Mouse (Mus musculus): ENCODE measurements around the gene Gabpb1.

DNA sequence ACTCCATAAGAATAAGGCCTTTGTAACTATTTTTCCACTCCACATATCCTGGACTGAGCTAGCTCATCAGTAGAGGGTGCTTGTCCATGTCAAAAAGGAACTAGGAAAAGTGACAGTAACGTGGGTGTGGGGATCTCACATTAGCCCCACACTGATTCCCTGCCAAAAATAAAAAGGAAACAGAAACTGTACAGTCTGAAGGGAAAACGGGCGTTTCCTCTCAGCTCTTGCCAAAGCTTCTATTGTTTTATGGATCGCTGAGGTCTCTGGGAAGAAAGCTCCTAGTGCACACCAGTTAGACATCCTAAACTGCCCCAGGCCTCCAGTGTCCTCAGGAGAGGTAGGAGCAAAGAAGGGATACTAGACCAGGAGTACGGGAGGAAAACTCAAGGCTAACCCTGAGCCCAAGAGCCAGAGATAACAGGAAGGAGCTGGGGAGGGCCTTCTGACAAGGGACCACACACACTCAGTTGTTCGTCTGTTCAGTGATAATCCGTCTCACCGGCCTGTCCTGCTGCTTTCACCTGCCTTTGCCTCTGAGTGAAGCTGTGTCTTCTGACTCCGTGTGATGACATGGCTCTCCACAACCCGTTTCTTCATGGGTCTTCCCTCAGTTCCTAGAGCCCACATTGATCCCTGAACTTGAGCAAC lies 68.5 kb downstream of the Gabpb1 start:
- TF ChIP-seq CTCF (IDR thresholded peaks at IDR 0.05; ENCODE audit: borderline replicate concordance, insufficient read depth, low read length) (no peak), POLR2A (IDR thresholded peaks at IDR 0.05; ENCODE audit: low read depth, low read length) (no peak)
